Mouse (Mus musculus): ENCODE measurements around the gene Il12rb2. TPM values are rescaled to one million over a fixed set of nuclear protein-coding genes. Genes with fewer than 3 reads are reported as not detected.

The Il12rb2 gene
- polyA plus RNA-seq, 1 experiment from 2014 or later: 0.05 TPM

- no peaks in the 10 kb centered on the region for H3K27me3 ChIP-seq
- H3K4me3 ChIP-seq: peak overlapping the region; percentile 89
- peak overlapping the region; percentile 67 for H3K4me2 ChIP-seq
- 0% methylated on average over 23 of the region's 23 CpGs for WGBS
- H3K4me1 ChIP-seq (replicated peaks): peaks cover 7% of the 10 kb centered on the region; the same call in 1 of the 2 replicates
- H3K27ac ChIP-seq: peak overlapping the region; percentile 90
- ATAC-seq (replicated peaks; ENCODE audit: insufficient number of reproducible peaks, insufficient read depth, low FRiP score, low read depth): peak; percentile 63
- no peaks in the 10 kb centered on the region for H3K9me3 ChIP-seq (replicated peaks)
- no peaks in the 10 kb centered on the region for H3K36me3 ChIP-seq
- H3K9ac ChIP-seq: peak overlapping the region; percentile 50
Observed at GRCm38 (mm10) chr6:67266159-67266657, 109.8 kb downstream of the Il12rb2 start.

- Histone ChIP-seq H3K4me1 (replicated peaks) (peaks cover 5% of the 10 kb centered on the region; the same call in 1 of the 2 replicates), H3K36me3 (no peaks in the 10 kb centered on the region), H3K9ac (no peak overlapping the region), H3K27me3 (no peaks in the 10 kb centered on the region), H3K4me2 (no peak overlapping the region), H3K9me3 (replicated peaks) (no peaks in the 10 kb centered on the region), H3K4me3 (no peak overlapping the region), H3K27ac (no peak overlapping the region)
- WGBS: 66% methylated on average over 7 of the region's 7 CpGs
- ATAC-seq (replicated peaks; ENCODE audit: insufficient number of reproducible peaks, insufficient read depth, low FRiP score, low read depth): no peak
Observed at GRCm38 (mm10) chr6:67264935-67265334, 111.1 kb downstream of the Il12rb2 start.

GRCm38 (mm10) chr6:67251095-67251494, 124.9 kb downstream of the Il12rb2 start:
- WGBS: 87% methylated on average over 4 of the region's 4 CpGs
- Histone ChIP-seq H3K27ac (no peak overlapping the region), H3K4me3 (no peak overlapping the region), H3K27me3 (no peaks in the 10 kb centered on the region), H3K4me1 (replicated peaks) (no peaks in the 10 kb centered on the region), H3K9me3 (replicated peaks) (no peaks in the 10 kb centered on the region), H3K9ac (no peak overlapping the region), H3K4me2 (no peak overlapping the region), H3K36me3 (no peaks in the 10 kb centered on the region)
- no peak for ATAC-seq (replicated peaks; ENCODE audit: insufficient number of reproducible peaks, insufficient read depth, low FRiP score, low read depth)

GRCm38 (mm10) chr6:67244451-67244850, 131.5 kb downstream of the Il12rb2 start:
- no peaks in the 10 kb centered on the region for H3K27me3 ChIP-seq
- 83% methylated on average over 5 of the region's 5 CpGs for WGBS

GRCm38 (mm10) chr6:67243765-67244420, 132.1 kb downstream of the Il12rb2 start:
- no peak overlapping the region for H3K4me2 ChIP-seq
- H3K36me3 ChIP-seq: no peaks in the 10 kb centered on the region
- WGBS: 89% methylated on average over 7 of the region's 7 CpGs
- ATAC-seq (replicated peaks; ENCODE audit: insufficient number of reproducible peaks, insufficient read depth, low FRiP score, low read depth): no peak
- no peaks in the 10 kb centered on the region for H3K4me1 ChIP-seq (replicated peaks)
- no peaks in the 10 kb centered on the region for H3K27me3 ChIP-seq
- H3K4me3 ChIP-seq: no peak overlapping the region
- no peak overlapping the region for H3K9ac ChIP-seq
- no peak overlapping the region for H3K27ac ChIP-seq
- H3K9me3 ChIP-seq (replicated peaks): no peaks in the 10 kb centered on the region

More at GRCm38 (mm10) chr6:67244451-67244850, 131.5 kb downstream of the Il12rb2 start:
- no peak overlapping the region for H3K4me3 ChIP-seq
- H3K36me3 ChIP-seq: no peaks in the 10 kb centered on the region
- no peaks in the 10 kb centered on the region for H3K9me3 ChIP-seq (replicated peaks)
- no peak for ATAC-seq (replicated peaks; ENCODE audit: insufficient number of reproducible peaks, insufficient read depth, low FRiP score, low read depth)
- H3K9ac ChIP-seq: no peak overlapping the region
- H3K4me1 ChIP-seq (replicated peaks): no peaks in the 10 kb centered on the region
- no peak overlapping the region for H3K27ac ChIP-seq
- no peak overlapping the region for H3K4me2 ChIP-seq

Other genes with a start within 250 kb of the Il12rb2 start
- 292 and 296 TPM in 2 replicates for gene Serbp1, start 138.0 kb downstream of the Il12rb2 start, polyA plus RNA-seq (2015; fragmentation: Nextera tagmentation; extraction: Ambion mirVana)
- not detected in 2 replicates for gene Il23r, start 115.7 kb upstream of the Il12rb2 start, polyA plus RNA-seq (2015; fragmentation: Nextera tagmentation; extraction: Ambion mirVana)
- gene Tacstd2, start 159.6 kb upstream of the Il12rb2 start, polyA plus RNA-seq (2015; fragmentation: Nextera tagmentation; extraction: Ambion mirVana): 0.62 and 3.4 TPM in 2 replicates

All from heart, embryonic 15.5 days (tissue).